Mouse (Mus musculus) bone marrow macrophage, adult 2 months (primary cell): Measurements from ENCODE around the gene Ptprcap.

Experiments used
- CTCF ChIP-seq: IDR thresholded peaks from 2 replicates; pipeline ENCODE4 v1.5.1; 2012; ENCODE audit warnings: low read depth, mild to moderate bottlenecking, low read length, moderate library complexity
- POLR2A ChIP-seq: IDR thresholded peaks from 2 replicates; pipeline ENCODE4 v1.6.1; 2012; ENCODE audit warnings: mild to moderate bottlenecking, low read depth, low read length, borderline replicate concordance

DNA sequence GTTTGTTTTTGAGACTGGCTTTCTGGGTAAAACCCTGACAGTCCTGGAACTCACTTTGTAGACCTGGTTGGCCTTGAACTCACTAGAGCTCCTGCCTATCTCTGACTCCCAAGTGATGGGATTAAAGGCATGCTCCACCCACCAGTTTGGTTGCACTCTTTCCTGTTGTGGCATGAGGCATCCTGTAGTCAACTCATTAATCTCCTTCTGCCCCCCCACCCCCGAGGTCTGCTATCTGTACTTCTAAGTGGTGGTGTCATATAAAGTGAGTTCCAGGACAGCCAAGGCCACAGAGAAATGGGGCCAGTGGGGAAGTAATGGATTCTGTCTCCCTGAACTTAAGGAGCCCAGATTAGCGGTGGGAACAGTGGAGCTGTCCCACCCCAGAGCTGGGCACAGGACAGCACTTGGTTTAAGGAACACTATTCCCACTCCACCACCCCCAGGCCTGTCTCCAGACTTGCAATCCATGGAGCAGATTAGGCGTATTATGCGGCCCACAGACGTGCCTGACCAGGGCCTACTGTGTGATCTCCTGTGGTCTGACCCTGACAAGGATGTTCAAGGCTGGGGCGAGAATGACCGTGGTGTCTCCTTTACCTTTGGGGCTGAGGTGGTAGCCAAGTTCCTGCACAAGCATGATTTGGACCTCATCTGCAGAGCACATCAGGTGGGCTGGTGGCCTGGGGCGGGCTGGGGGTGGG lies 40.8 kb downstream of the Ptprcap start:
- no peak for TF ChIP-seq CTCF
- no peak for TF ChIP-seq POLR2A
